Mouse (Mus musculus) cerebellum, adult (tissue): ENCODE data around the gene Zfp36l2.
"Not testable (repeated sequence)": the region's sequence is repeated elsewhere in the genome, so short reads cannot be mapped to it uniquely, and the experiment has no call there.

ENCODE experiments used
- ATAC-seq: cut with Nextera tagmentation; 2 replicates; pipeline ENCODE4 v1.9.2; 2017; ENCODE audit warnings: mild to moderate bottlenecking, moderate library complexity, mixed read lengths; ENCODE audit not compliant: insufficient number of reproducible peaks, low FRiP score, low TSS enrichment

Gene Zfp36l2

GRCm38 (mm10) chr17:84187727-84188373, at the start of gene Zfp36l2:
Gene Zfp36l2, minus strand, starts transcription at chr17:84187947.
- ATAC-seq: no peak

GRCm38 (mm10) chr17:84236781-84237557, 49.2 kb upstream of the Zfp36l2 start:
- ATAC-seq: no peak

GRCm38 (mm10) chr17:84235399-84235928, 47.7 kb upstream of the Zfp36l2 start:
- no peak for ATAC-seq

- ATAC-seq: not testable (repeated sequence)
These were observed 47.0 kb upstream of the Zfp36l2 start for GRCm38 (mm10) chr17:84234785-84235184.

- ATAC-seq: no peak
These were observed 46.0 kb upstream of the Zfp36l2 start for GRCm38 (mm10) chr17:84233758-84234157.

DNA sequence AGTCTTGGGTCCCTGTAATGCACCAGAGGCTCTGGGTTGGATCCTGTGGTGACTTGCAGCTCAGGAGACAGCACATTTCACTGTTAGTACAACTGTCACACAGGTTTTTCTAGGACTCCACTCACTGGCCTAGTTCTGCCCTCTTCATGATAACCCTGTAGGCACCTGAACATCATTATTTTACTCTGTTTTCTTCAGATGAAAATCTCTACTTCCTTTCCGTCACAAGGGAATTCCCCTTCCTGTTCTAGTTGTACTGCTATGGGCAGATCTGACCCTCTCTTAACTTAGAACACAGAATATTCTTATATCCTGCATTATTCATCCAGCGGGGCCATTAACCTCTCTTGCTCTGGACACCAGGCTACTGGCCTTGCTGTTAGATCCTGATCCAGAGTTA, 43.6 kb upstream of the Zfp36l2 start:
- no peak for ATAC-seq

DNA sequence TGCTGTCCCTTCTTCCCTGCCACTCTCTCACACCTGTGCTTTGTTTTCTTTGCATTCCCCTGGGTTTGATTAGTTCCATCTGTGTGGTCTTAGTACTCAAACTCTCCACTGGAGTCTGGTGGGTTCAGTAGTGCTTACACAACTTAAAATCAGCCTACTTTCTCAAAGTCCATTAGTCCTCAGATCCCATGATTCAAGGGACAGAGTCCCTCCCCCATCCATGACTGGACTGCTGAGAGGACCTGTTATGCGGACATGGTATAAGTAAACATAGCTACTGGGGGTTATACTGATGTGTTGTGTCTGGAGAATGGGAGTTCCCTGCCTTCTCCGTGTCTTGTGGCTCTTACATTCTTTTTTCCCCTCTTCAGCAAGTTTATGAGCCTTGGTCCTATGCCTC, 40.5 kb upstream of the Zfp36l2 start:
- no peak for ATAC-seq

DNA sequence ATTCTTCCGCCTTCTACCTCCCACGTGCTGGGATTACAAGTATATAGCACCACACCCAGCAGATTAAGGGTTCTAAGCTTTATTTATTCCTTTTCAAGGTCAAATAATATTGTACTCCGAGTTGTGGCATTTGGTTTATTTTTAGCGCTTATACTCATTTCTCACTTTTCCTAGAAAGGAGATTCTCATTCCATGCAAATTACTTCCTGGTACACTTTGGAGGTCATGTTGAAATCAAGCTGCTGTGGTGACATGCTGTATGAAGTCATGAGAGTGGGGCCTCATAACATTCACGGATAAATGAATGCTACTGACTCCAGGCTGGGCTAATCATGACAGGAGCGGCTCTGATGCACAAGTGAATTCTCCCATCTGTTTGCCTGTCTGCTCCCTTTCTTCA, 38.9 kb upstream of the Zfp36l2 start:
- no peak for ATAC-seq

DNA sequence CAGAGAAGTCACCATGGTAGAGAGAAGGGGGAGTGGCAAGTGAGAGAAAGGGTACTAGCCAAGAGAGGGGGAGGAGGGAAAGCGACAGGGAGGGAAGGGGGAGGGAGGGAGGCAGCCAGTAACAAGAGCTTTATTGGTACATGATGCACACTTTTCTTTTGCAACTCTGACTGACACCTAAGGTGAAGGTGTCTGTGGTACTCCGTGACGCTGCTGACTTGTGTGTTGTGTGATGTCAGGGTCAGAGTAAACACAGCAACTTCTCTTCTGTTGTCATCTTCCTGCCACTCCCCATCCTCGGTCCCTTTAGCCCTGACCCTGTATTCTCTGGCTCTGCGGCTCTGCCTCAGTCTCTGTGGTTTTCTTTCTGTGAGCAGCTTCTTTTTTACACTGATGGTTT, 38.5 kb upstream of the Zfp36l2 start:
- no peak for ATAC-seq

GRCm38 (mm10) chr17:84224217-84224887, 36.6 kb upstream of the Zfp36l2 start:
- ATAC-seq: no peak

- not testable (repeated sequence) for ATAC-seq
These were observed 31.1 kb upstream of the Zfp36l2 start for GRCm38 (mm10) chr17:84218841-84219240.

- ATAC-seq: no peak
These were observed 29.9 kb upstream of the Zfp36l2 start for GRCm38 (mm10) chr17:84217696-84218095.

GRCm38 (mm10) chr17:84215264-84215960, 27.7 kb upstream of the Zfp36l2 start:
- ATAC-seq: no peak

DNA sequence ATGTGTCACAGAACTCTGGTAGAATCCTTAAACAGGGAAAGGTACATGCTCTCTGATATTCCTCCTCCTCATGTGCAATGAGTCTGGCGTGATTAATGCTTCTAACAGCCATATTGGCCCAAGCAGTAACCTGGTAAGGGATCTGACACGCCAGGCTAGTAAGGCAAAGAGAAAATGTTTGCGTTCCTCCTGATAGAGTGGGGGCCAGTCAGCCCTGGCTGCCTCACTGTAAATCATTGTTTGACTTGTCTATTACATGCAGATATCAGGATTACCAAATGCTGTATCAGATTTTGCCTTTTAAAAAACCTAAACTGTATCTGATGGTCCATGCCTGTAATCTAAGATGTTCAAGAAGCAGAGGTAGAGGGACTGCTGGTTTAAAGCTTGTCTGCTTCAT, 25.7 kb upstream of the Zfp36l2 start:
- ATAC-seq: no peak

DNA sequence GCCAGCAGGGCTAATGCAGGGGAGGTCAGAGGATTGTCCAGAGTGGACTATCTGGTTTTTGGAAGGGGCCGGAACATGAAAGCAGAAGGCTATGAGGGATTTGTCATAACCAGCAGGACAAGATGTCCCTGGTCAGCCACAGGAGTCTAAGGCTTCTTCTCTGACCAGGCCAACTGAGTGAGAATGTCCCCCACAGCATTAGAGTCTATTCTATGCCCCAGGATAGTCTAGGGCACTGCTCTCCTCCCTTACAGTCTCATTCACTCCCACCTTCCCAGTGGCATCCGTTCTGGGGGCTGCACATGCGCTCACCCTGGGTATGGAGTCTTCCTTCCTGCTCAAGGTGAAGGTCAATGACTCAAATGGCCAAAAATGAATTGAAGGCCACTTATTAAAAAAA, 19.9 kb upstream of the Zfp36l2 start:
- ATAC-seq: no peak

DNA sequence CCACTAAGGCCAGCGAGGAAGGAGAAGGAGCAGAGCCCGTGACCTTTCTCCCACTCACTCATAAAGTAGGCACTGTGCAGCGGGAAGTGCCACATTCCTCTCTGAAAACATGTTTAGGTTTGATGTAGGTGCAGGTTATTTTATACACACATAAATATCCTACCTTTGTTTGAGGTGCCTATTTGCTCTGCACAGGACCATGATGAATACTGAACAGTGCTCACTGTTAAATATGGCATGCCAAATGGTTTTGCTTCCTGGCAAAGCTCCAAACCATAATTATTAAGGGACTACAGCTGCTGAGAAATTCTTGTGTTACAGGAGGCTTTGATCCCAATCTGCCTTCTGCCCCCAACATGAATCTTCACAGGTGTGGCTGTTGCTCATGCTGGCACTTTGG, 18.5 kb upstream of the Zfp36l2 start:
- no peak for ATAC-seq

DNA sequence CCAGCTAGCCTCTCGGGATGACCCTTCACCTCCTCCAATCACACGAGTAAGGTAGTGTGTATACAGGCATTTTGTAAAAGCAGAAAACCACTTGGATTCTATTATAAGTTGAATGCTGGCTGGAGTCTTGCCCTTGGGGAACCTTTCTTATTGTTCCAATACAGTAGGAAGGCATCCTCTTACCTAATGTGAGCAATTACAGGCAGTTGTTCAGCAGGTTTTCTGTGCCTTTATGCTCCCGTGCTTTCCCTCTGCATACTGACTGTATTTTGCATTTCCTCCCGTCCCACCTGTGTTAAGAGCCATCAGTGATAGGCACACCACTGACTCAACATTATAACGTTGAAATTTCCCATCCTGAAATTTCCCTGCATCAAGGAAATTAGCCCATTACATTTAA, 17.2 kb upstream of the Zfp36l2 start:
- ATAC-seq: no peak

DNA sequence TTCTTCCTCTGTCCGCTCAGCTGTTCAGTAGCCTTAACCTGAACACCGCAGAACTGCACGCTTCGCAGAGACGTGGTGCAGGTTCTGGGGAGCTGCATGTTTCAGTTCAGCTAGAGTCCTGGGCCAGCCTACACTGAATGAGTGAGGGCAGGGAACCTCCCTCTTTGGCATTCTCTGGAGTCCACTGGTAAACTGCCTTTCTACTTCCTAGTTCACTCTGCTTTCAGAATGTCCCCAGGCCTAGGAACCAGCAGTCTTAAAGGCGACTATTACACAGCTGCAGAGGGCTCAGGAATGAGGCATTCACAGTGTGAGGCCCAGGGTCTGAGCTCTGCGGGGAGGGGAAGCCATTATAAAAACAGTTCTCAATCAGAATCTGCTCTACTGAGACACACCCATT, 15.6 kb upstream of the Zfp36l2 start:
- no peak for ATAC-seq

- no peak for ATAC-seq
These were observed 13.4 kb upstream of the Zfp36l2 start for GRCm38 (mm10) chr17:84201183-84201582.

GRCm38 (mm10) chr17:84197912-84198344, 10.2 kb upstream of the Zfp36l2 start:
- ATAC-seq: no peak

DNA sequence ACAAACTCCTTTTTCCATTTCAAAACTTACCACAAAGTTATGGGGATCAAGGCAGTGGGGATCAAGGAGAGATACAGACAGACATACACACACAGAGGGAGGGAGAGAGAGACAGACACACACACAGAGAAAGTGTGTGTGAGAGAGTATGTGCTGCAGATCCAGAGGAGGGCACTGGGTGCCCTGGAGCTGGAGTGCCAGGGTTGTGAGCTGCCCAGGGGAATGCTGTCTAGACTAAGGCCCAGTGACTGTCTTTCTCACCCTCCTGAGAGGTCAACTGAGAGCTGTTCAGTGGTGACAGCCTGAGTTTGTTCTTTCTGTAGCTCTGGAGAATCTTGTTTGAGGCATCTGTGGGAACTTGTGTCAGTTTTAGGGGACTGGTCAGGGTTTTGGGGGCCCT, 8.6 kb upstream of the Zfp36l2 start:
- no peak for ATAC-seq
